Mouse (Mus musculus) kidney, postnatal 14 days (tissue): ENCODE measurements around the gene Klhl29.
"Not testable (repeated sequence)": the region's sequence is repeated elsewhere in the genome, so short reads cannot be mapped to it uniquely, and the experiment has no call there.

ENCODE experiments used
- DNase-seq: peaks from one replicate; pipeline ENCODE4 v3.0.0; 2022; ENCODE audit warnings: mixed read lengths

Klhl29 gene

DNA sequence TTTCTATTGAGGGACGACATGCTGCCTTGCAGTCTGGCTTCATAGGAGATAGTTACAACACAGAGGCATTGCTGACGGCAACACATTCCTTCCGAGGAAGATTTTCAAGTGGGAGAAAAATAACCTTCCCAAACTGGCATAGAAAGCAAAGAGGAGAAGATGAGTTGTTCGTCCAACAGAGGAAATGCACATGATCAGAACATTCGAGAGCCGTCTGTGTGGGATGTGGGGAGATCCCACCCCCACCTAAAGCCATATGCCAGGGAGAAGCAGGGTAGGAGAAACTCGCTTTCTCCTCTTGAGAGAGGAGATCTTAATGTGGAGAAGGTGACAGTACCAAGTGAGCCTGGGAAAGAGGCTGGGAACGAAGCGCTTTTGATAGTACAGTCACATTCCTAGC, 22.1 kb downstream of the Klhl29 start:
- DNase-seq = no peak

DNA sequence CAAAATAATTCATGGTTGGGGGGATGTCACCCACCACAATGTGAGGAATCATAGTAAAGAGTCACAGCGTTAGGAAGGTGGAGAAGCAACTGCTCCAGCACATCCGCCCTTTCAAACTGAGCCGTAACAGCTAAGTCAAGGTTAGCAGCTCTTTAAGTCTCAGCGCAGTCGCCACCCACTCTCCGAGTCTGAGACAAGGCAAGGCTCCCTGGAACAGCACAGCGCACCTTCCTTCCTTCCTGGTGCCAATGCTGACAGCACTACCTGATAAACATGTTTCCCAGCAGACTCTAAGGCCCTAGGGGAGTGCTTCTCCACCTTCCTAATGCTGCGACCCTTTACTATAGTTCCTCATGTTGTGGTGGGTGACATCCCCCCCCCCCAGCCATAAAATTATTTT, 22.7 kb downstream of the Klhl29 start:
- DNase-seq = no peak

DNA sequence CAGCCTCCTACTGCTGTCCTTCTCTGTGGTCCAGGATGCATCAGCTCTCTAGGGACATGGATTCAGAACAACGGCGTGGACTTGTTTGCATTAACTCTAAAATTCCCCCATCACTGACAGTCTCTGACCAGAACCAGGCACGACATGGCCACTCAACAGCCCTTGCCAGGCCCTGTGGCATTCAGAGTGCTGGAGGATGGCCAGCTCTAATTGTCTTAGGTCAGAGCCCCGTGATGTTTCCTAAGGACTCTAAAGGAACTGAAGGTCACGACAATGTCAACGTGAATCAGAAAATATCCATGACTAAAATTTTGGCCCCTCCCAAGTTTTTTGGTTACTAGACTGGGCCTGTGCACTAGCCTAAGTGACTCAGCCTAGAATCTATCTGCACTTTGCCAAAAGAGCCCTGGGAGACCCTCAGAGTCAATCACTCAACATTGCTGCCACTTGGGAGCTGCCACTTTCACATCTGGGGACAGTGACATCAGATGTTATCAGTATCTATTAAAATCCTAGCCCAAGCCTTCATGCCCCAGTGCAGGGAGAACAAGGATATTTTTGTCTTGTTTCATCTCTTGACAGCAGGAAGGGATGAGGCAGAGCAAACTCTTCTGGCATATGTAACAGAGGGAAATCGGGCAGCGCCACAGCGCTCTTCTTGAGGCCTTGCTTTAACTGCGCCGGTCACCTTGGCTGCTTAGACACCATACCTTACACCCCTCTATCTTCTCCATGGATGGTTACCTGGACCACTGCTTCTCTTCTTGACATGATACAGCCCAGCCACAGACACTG, 24.8 kb downstream of the Klhl29 start:
- DNase-seq = no peak

DNA sequence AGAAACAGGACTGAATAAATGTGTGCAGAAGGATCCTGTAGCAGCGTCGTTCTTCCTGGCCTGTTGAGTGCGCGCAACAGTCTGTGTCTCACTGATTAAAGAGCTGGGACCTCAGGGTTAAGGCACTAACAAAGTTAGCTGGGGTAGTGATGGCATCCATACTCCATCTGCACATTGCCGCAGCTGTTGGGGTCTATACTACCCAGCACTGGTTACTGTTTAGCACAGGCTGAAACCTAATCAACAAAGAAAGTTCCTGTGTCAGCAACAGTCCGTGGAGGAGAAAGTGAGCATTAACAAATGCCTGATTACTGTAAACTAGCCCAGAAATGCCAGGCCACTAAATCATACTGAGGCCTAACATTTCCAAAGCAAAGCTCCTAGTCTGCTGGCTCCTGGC, 30.4 kb downstream of the Klhl29 start:
- DNase-seq = no peak

DNA sequence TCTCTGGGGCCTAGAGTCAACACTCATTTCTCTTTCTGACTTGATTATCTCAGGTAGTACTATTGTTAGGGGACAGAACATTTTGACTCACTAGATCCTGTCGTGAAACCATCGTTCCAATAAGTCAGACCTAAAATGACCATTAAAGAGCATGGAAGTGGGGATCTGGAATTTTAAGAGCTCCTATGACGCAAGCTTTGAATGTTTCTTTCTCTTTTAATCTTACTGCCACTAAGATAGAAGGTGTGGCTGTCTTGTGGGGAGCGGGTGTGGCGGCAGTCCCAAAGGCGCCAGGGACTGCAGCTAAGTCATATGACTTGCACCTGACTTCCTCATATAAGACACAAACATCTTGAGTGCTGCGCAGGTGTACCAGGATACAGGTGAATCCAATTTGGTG, 31.0 kb downstream of the Klhl29 start:
- DNase-seq = not testable (repeated sequence)

DNA sequence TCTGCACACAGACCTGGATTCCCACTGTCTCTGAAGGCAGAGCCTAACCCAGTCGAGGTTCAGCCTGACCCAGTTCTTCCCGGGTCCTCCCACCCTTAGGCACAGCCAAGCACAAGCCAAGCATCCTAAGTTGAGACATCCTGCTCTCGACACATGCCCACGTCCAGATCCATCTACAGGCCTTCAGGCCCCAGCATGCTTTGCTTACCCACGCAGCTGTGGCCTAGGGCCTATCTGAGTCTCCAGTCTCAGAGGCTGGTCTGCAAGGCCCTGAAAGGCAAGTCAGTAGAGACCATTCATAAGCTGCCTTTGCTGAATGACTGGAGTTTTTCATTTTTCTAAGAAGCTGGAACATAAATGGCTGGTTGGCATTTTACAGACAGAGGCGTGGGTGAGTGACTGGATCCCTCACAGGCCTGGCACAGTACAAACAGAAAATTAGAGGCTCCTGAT, 35.3 kb downstream of the Klhl29 start:
- DNase-seq = no peak

DNA sequence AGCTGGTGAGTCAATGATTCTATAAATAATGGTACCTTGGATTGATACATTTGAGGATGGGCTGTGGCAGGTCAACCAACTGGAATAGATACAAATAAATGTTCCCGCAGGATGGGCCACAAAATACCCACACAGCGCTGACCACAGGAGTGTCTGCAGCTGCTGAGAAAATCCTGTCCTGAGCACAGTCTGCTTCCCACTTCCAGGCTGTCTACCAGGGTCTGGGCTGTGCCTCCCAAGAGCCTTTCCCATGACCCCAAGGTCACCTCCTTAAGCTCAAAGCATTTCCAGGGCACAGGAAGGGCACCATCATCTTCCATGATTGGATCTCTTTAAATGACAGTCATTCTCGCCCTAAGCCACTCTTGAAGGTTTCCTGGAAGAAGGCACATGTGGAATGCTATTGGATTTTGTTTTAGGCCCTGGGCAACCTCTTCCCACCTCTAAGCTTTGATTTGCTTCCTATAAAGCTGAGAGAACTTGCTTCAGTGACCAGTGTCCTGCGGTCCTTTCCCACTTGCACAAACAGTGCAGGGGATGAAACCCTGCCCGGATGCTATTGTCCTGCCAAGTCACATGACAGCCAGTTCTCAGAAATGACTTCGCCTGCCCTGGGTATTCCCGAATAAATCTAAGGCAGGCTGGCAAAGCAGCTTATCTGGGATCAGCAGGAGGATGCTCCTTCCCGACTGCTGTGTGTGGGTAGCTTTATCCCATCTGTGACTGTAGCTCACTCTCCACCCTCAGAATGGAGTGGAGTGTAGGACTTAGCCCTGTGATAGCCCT, 38.4 kb downstream of the Klhl29 start:
- DNase-seq = peak; percentile 17

DNA sequence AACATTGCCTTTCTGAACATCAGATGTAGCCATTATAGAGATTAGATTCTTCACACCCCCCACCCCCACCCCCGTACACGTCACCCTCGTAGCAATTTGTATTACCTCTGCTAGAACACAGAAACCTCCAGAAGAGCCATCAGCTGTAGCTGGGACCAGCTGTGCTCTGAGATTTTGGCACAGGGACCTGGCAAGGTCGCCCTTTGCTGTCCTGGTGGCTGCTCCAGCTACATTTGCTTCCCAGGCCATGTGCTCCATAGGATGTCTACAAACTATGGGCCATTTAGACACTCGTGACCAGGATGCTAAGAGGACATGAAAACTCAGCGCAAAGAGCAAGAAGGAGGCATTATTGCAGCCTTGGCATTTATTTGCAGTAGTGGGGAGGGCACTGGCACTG, 39.2 kb downstream of the Klhl29 start:
- no peak for DNase-seq

DNA sequence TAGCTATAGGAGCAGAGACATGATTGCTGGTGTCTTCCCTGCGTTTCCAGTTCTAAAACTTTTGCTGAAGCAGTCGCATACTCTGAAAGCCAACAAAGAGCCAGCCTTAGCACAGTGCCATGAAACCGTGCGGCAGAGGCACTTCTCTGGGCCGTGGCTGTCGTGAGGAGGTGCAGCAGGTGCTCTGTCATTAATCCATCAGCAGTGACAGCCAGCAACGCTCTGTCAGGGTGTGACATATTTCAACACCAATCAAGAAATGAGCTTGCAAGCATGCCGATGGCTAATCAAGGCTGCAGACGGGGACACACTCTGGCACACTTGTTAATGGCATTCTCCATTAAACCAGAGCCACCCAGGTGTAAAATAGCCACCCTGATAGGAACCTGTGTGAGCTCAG, 40.5 kb downstream of the Klhl29 start:
- DNase-seq = no peak

DNA sequence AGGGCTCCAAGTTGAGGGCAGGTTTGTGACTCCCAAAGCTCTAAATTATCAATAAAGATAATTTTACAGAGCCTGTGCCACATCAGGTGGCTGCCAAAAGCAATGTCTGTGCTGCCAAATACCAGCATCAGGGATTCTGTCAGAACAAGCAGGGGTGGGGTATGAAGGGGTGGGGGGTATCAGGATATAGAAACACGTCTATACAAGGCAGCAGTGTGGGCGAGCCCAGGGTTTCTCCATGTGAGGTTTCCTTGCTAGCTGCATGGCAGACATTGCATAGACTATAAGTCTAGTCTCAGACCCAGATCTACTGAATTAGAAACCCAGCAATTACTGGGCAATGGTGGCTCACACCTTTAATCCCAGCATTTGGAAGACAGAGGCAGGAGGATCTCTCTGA, 41.3 kb downstream of the Klhl29 start:
- DNase-seq = no peak

DNA sequence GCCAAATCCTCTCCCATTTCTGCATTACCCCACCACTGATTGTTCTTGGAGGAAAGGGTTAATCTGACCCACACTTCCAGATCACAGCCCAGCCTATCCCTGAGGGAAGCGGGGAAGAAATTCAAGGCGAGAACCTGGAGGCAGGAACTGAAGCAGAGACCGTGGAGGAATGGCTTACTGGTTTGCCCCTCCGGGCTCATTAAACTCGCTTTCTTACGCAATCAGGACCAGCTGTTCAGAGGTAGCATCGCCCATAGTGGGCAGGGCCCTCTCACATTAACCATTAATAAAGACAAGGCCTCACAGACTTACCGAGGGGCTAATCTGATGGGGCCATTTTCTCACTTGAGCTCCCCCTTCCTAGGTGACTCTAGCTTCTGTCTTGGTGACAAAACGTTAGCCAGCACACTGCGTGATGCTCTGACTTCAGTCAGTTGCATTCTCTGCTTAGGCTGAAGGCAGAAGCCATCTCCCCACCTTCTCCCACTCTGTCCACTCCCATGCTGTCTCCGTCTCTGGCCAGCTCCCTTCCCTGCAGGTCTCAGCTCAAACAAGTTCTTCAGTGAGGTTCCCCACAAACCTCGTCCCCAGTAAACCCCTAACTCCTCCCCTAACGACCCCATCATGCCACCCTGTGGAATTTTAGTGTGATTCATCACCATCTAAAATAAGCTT, 43.5 kb downstream of the Klhl29 start:
- peak; percentile 33 for DNase-seq

DNA sequence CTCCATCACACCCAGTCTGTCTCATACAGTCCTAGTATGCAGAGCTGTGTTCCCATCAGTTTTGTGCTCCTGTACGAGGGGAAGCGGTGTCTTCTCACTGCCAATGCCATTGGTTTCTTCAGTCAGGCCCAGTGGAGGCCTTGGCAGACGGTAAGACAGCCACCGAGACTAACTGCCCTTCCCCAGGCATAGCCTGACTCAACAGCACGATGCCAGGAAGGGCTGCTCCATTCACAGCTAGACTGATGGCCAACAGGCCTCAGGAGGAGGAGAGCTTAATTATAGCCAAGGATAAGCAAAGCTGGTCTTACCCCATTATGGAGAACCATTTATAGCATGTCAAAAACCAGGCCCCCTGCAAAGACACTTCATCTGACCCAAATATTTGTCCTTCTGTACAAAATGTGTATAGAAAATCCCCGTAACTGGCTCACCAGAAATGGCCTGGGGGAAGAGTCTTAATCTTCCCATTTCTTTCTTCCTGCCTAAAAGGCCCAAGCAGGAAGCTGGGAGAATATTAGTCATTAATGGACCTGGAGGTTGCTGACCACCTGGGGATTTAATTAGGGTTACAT, 44.9 kb downstream of the Klhl29 start:
- DNase-seq = no peak

DNA sequence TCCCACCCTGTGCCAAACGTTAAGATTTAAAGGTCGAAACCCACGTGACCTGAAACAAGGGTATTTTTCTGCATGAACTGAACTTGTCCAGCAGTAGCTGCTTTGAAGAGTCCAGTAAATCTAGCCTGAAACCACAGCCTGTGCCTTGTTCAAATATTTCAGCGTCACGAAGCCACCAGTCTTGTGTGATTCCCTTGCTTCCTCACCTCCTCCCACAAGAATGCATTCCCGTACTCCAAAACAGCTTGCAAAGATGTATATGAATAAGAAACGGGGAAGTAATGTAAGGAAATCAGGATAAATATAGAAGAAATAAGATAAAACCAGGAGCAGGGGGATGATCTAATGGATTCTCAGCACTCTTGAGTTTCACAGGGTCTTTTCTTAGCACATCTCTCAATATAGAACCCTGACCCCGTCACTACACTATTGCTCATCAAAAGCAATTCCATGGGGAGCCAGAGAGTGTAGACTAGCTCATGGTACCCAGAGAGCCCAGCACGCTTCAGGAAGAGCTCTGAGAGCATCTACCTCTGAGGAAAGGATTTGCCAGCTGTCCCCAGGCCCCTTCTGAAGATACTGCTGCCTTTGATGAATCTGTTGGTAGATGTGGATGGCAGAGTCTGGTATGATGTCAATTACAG, 52.9 kb downstream of the Klhl29 start:
- DNase-seq = no peak

DNA sequence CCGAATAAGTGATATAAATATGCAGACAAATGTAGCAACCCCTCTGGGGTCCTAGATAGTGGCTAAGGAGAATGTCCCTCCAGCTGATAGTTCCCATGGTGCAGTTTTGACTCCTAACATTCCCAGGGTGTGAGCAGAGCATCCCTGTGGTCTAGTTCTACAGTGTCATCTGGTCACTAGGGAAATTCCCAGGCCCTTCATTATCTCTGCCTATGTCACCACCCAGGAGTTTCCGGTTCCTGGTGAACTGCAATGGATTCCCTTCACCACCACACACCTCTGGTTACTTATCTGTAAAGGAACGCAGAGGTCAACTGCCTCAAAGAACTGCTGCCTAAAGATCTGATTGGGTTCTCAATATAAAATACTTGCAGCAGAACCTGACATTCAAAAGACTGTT, 54.5 kb downstream of the Klhl29 start:
- no peak for DNase-seq

DNA sequence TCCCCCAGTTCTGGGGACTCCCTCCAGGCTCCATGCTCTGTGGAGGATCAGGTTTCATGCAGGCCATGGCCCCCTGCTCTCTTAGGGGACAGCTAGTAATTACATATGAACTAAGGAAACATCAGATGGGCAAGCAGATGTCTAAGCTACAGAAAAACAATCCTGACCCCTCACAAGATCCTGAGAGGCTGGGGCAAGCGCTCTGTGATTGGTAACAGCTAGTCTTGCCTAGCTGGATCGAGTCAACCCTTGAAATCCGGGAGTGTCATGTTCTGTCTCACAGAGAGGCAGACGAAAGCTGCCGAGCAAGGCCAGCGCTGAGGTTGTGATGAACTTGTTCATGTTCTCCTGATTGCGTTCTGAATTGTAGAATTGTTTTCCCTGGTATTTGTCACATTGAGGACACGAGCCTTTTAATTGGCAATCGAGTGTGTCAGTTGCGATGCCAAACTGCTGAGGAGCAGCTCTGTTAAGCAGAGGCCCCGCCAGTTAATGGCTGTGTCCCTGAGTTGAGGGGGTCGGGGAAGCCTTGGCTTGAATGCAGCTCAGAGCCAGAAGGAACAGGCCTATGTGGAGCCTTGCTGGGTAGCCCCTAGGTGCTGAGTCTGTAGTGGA, 56.0 kb downstream of the Klhl29 start:
- no peak for DNase-seq

DNA sequence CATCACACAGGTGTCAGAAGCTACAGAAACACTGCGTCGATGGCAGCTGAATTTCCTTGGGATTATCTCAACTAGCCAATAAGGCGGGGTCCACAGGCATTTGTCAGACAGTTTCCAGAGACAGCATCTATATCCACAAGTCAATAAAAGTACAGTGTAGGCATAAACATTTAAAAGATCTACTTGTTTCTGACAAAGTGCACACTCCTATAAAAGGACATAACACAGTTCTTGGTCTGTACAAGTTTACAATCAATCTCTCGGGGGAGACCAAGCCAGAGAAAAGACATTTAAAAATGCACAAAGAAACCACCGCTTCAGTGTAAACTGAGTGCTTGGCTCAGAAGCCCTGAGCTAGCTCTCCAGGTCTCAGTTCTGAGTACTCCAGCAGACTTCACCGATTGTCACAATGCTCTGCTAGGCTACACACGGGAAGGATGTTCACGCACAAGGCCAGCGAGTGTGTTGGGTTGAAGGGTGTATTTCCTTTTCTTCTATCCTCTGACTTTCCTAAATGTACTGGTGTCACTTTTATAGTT, 59.4 kb downstream of the Klhl29 start:
- no peak for DNase-seq

DNA sequence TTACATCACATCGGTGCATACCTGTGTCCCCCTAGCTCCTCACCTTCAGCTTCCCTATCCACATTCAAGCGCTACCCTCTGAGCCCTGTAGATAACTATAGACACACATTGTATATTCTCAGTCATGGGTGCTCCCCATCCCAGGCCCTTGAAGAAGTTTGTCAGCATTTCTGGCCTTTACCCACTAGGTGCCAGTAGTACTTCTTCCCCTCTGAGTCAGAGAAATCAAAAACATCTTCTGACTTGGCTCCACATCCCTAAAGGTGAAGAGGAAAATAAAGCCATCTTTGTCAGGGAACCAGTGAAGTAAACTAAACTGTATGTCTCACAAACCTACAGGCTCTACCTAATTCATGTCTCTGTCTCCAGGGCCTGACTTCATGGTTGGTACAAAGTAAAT, 67.6 kb downstream of the Klhl29 start:
- DNase-seq = no peak

DNA sequence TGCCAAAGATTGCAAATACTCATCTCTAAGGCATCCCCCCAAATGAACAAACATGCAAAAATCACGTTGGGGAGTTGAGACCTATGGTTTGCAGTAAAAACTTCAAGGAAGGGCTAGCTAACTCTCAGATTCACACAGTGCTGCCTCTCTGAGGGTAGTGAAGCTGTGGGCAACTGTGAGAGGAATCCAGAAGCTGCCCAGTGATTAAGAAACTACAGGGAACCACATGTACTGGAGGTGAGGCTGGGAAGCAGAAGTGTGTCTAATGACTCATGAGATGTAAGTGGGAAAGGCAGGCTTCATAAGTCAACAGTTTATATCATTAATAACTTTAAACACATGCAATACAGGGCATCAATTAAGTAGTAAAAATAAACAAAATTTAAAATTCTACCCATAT, 70.0 kb downstream of the Klhl29 start:
- no peak for DNase-seq

DNA sequence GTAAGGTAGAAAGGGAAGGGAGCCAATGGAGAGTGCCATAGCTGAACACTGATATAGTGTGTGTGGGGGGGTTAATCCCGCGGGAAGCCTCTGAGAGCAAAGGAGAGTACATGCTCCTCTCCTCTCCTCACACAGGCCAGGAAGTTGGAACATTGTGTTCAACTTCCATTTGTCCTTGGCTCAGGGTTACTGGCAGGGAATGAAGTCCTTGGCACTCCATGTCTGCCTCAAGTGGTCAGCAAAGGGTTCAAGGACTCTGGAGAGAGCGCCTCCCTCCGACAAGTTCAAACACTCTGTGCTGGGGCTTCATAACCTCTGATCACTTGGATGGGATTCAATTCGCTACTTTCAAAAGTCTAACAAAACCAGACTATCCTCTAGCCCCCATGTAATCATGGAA, 71.6 kb downstream of the Klhl29 start:
- no peak for DNase-seq

DNA sequence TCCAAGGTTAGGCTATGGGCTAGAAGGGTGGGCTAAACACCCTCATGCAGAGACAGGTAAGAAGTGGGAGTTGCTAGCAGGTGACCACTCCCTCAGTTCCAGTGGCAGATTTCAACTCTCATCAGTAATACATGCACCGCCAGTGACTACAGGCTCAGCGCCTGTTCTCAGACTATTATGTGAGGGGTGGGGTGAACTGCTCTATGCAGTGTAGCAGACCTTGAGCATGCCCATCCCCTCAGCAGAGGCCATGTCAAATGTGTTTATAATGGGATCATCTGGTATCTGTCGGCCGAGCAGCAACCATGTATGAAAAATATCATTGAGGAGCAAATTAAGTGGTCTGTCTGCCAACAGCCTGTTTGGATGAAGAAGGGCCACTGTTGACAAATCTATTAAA, 72.4 kb downstream of the Klhl29 start:
- DNase-seq = no peak

DNA sequence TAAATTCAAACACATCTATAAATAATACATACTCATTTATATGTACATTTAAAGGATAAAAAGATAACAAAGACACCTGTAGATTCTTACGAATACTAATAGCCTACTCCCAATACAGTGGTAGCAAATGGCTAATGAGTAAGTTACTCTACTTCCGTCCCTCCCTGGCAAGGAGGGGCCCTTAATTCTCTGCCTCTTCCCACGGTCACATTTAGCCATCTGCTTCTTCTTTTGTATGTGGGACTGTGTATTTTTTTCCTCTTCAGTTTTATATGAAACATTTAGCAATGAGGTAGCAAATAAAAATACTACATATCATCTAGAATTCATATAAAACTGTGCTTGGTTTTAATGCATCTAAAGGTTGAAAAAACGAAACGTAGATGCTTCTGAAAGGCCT, 73.6 kb downstream of the Klhl29 start:
- no peak for DNase-seq

DNA sequence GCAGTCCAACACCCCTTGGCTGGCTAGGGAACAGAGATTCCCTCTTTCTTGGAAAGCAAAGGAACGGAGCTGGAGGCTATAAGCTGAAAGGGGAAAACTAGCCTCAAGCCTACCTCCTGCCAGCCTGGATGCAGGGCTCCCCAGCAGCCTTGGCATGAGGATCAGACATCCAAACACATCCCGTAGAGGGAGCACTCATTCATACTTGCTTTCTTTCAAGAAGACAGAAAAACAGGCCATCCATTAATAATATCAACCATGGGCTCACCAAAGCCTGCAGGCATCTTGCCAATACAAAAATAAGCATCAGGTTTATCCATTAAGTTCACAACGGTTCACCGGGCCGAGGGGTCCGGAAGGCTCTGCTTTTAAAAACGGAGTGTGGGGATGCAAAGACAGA, 79.1 kb downstream of the Klhl29 start:
- DNase-seq = no peak
